Mouse (Mus musculus) stomach, embryonic 16.5 days (tissue): ENCODE results near the gene 1700020D05Rik. TPM values are rescaled to one million over a fixed set of nuclear protein-coding genes. Genes with fewer than 3 reads are reported as not detected.

Experiments used
- ATAC-seq: fragments of 200-750 bp; cut with Nextera tagmentation; 2 replicates; pipeline ENCODE4 v1.8.0; 2017; ENCODE audit warnings: moderate number of reproducible peaks, moderate TSS enrichment; ENCODE audit not compliant: insufficient read depth, low FRiP score
- H3K27ac ChIP-seq: fragments of 300-500 bp; sonication (generic); 2 replicates; pipeline ENCODE4 v1.5.1; 2014; ENCODE audit warnings: low read length
- H3K27me3 ChIP-seq: fragments of 300-500 bp; sonication (generic); 2 replicates; pipeline ENCODE4 v1.6.1; 2014; ENCODE audit warnings: low read length, control low read depth, mixed read lengths; ENCODE audit not compliant: control insufficient read depth, insufficient read depth
- H3K36me3 ChIP-seq: fragments of 300-500 bp; sonication (generic); 2 replicates; pipeline ENCODE4 v1.6.1; 2014; ENCODE audit warnings: low read length; ENCODE audit not compliant: control insufficient read depth, insufficient read depth
- H3K4me1 ChIP-seq: fragments of 300-500 bp; sonication (generic); 2 replicates; pipeline ENCODE4 v1.6.1; 2014; ENCODE audit warnings: low read length, control low read depth, mixed read lengths; ENCODE audit not compliant: control insufficient read depth, insufficient read depth
- H3K4me2 ChIP-seq: fragments of 300-500 bp; sonication (generic); 2 replicates; pipeline ENCODE4 v1.6.1; 2014; ENCODE audit warnings: low read depth, low read length, mixed read lengths
- H3K4me3 ChIP-seq: fragments of 300-500 bp; sonication (generic); replicated peaks from 2 replicates; pipeline ENCODE4 v1.5.1; 2014; ENCODE audit warnings: mild to moderate bottlenecking, low read length
- H3K9ac ChIP-seq: fragments of 300-500 bp; sonication (generic); 2 replicates; pipeline ENCODE4 v1.6.1; 2014; ENCODE audit warnings: low read length
- H3K9me3 ChIP-seq: fragments of 300-500 bp; sonication (generic); replicated peaks from 2 replicates; pipeline ENCODE4 v1.6.1; 2016; ENCODE audit warnings: low read length, control low read depth; ENCODE audit not compliant: control insufficient read depth
- WGBS: fragments of 180-500 bp; shearing (Covaris S2); extraction: QIAGEN DNeasy Blood & Tissue Kit; methylation state at CpG from one replicate; pipeline ENCODE4 v1.1.7; 2014; 5-methylcytosine and 5-hydroxymethylcytosine counted together
- polyA plus RNA-seq: library from polyadenylated mRNA; unstranded; fragments of >200 nt; fragmentation: Nextera tagmentation; extraction: Ambion mirVana; gene quantifications from 2 replicates; pipeline ENCODE4 v1.2.1, GENCODE M21; 2015

Gene 1700020D05Rik
- polyA plus RNA-seq, 1 experiment from 2014 or later: 0.13 TPM

DNA sequence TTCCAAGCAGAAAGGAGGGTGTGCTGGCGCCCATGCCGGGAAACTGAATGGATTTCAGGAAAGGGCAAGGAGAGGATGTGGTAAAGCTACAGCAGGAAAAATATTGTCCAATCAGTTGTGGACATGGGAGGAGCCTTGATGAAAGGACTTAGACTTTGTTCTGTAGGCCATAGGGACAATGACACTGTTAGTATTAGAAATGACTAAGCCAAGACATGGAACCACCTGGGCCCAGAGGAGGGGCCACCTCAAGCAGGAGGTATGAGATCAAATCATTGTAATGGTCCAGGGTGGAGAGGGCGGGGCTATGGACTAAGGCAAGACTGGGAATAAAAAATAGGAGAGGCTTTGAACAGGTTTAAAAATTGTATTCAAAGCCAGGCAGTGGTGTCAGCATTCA is 15.1 kb upstream of the 1700020D05Rik start:
- no peak overlapping the region for H3K9ac ChIP-seq
- WGBS: 86% methylated on average over 3 of the region's 3 CpGs
- H3K27ac ChIP-seq: no peak overlapping the region
- H3K4me2 ChIP-seq: no peak overlapping the region
- no peak overlapping the region for H3K4me3 ChIP-seq
- H3K36me3 ChIP-seq: no peaks in the 10 kb centered on the region
- H3K9me3 ChIP-seq: no peaks in the 10 kb centered on the region
- H3K27me3 ChIP-seq: no peaks in the 10 kb centered on the region
- H3K4me1 ChIP-seq: no peaks in the 10 kb centered on the region
- ATAC-seq: peak; percentile 47; the same call in 1 of the 2 replicates

DNA sequence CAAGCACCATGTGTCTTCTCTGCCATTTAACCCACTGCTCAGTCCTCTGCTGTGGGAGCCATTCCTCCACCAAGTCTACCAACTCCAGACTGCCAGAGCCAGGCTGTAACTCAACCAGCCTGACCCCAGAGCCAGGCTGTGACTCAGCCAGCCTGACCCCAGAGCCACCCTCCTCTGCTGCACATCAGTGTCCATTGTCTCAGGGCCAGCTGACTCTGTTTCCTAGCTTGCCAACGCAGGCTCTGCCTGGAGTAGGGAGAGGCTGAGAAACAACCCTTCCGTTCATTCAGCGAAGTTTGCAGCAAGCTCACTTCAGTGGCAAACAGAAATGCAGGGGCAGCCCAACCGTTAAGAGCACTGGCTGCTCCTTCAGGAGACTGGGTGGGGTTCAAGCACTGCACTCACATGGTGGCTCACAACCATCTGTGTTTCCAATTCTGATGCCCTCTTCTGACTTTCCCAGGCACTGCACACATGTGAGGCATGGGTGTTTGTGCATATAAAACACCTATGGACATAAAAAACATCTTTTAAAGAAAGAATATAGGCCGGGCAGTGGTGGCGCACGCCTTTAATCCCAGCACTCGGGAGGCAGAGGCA is 13.4 kb upstream of the 1700020D05Rik start:
- ATAC-seq: 0 out of 2 replicates have a peak, but pooled peaks have one; percentile 25
- H3K4me3 ChIP-seq: no peak overlapping the region
- H3K9me3 ChIP-seq: no peaks in the 10 kb centered on the region
- no peaks in the 10 kb centered on the region for H3K27me3 ChIP-seq
- no peak overlapping the region for H3K27ac ChIP-seq
- no peaks in the 10 kb centered on the region for H3K36me3 ChIP-seq
- no peak overlapping the region for H3K9ac ChIP-seq
- no peak overlapping the region for H3K4me2 ChIP-seq
- H3K4me1 ChIP-seq: 0 out of 2 replicates have a peak, but pooled peaks cover 6% of the 10 kb centered on the region
- WGBS: 71% methylated on average over 8 of the region's 8 CpGs

DNA sequence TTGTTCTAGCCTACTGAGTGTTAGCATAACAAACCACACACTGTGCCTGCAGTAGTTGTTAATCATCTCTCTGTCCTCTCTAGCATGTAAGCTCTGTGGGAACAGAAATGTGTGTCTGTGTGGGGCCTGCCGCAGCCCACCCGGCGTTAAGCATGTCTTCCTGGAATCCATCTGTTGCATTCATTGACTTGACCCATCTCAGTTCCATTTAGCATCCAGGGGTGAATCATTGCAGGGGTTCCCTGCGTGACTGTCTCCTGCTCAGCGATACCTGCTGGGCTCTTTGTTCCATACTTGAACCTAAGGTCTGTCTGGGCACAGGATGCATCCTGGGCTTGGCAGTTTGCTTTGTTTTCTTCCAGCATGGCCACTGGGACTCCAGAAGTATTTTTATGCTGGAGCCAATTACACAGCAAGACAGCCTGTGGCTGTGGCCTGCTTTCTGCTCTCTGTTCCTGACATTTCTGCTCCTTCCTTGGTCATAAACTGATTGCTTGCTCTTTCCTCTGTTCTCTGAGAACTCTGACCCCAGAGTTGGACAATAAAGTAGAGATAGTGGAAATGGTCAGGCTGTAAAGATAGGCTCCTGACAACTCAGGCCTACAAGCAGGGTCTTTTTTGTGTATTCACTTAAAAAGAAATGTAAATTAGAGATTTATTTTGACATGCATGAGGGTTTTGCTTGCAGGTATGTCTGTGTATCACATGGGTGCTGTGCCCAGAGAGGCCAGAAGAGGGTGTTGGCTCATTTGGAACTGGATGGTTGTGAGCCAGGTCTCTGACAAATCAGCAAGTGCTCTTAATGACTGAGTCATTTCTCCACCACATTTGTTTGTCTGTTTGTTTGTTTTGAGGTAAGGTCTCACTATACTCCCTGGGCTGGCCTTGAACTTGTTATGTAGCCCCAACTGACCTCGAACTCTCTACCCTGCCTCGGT is 12.5 kb upstream of the 1700020D05Rik start:
- H3K4me3 ChIP-seq: no peak overlapping the region
- no peak overlapping the region for H3K27ac ChIP-seq
- 76% methylated on average over 7 of the region's 7 CpGs for WGBS
- H3K4me2 ChIP-seq: no peak overlapping the region
- H3K27me3 ChIP-seq: no peaks in the 10 kb centered on the region
- no peak overlapping the region for H3K9ac ChIP-seq
- no peaks in the 10 kb centered on the region for H3K9me3 ChIP-seq
- H3K4me1 ChIP-seq: 0 out of 2 replicates have a peak, but pooled peaks cover 7% of the 10 kb centered on the region
- no peaks in the 10 kb centered on the region for H3K36me3 ChIP-seq
- ATAC-seq: no peak

DNA sequence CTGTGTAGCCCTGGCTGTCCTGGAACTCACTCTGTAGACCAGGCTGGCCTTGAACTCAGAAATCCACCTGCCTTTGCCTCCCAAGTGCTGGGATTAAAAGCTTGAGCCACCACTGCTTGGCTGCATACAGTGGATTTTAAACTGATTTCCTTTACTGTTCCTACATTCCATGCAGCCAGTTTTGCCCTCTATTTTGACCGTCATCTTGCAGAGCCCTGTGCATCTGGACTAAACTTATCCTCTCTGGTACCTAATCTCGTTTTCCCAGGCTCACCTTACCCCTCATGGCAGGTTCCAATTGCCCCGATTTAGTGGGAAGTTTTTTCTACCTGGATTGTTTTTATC is 9.4 kb upstream of the 1700020D05Rik start:
- Histone ChIP-seq H3K27me3 (no peaks in the 10 kb centered on the region), H3K9ac (no peak overlapping the region), H3K4me1 (0 out of 2 replicates have a peak, but pooled peaks cover 7% of the 10 kb centered on the region), H3K4me2 (no peak overlapping the region), H3K9me3 (no peaks in the 10 kb centered on the region), H3K27ac (no peak overlapping the region), H3K4me3 (no peak overlapping the region), H3K36me3 (no peaks in the 10 kb centered on the region)
- 81% methylated on average over 3 of the region's 3 CpGs for WGBS
- no peak for ATAC-seq

DNA sequence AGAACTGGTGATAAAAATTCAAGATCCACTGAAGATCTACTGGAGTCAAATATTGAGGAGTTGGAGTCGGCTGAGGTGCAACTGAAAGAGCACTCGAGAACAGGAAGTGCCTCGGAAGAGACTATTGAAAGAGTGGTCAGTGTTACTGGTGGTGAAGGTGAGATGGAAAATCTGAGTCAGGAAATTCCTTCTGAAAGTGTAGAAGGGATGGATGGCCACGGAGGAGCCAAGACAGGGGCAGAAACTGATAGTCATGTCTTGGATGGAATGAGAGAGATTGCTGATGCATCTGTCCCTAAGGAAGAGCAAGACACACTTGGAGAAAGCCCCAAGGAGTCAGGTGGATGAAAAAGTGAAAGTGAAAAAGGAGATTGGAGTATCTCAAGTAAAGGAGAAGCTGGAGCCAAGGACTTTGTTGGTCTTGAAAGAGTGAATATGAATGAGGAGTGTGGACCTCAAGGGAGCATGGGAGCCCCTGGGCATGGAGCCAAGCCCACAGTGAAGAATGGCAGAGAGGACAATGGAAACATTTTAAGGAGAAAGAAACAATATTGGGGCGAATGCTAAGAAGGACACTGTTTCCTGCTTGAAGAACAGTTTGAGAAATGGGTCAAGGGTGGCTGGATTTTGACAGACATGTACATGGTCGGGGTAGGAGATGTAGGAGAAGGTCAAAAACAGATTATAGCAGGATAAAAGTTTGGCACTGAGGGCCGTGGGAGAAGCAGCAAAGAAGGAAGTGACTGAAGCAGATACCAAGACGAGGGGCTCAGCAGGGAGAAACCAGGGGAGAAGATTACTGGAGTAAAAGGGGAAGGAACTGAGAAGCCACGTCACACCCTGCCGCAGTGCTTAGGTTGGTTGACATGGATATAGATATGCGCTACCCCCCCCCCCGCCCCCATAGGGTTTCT is 8.8 kb upstream of the 1700020D05Rik start:
- Histone ChIP-seq H3K36me3 (no peaks in the 10 kb centered on the region), H3K4me1 (0 out of 2 replicates have a peak, but pooled peaks cover 7% of the 10 kb centered on the region), H3K27me3 (no peaks in the 10 kb centered on the region), H3K9ac (no peak overlapping the region), H3K9me3 (no peaks in the 10 kb centered on the region), H3K27ac (no peak overlapping the region), H3K4me2 (peak overlapping the region; percentile 24; the same call in 1 of the 2 replicates), H3K4me3 (no peak overlapping the region)
- WGBS: 74% methylated on average over 12 of the region's 12 CpGs
- ATAC-seq: no peak

DNA sequence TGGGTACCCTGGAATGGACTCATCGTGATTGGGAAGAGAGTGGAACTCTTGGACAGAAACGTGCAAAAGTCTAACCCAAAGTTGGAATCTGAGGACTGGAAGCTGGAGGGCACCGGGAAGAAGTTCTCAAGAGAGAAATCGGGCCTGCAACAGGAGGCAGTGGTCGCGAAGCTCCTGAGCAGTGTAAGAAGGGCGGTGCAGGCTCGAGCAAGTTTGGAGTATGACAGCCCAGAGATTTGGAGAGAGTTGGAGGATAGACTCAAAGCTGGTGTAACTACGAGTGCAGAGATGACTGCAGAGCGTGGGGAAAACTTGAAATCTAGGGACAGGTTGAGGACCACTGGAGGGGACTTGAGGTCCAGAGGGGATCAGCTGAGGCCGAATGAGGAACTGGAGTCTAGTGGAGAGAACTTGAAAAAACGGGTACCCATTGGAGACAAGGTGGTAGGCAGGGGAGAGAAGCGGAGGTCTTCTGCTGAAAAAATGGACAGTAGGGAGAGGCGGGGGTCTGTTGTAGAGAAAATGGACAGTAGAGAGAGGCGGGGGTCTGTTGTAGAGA is 7.6 kb upstream of the 1700020D05Rik start:
- H3K4me1 ChIP-seq: 0 out of 2 replicates have a peak, but pooled peaks cover 7% of the 10 kb centered on the region
- no peaks in the 10 kb centered on the region for H3K27me3 ChIP-seq
- no peaks in the 10 kb centered on the region for H3K9me3 ChIP-seq
- WGBS: 44% methylated on average over 15 of the region's 15 CpGs
- ATAC-seq: no peak
- peak overlapping the region; percentile 86 for H3K4me2 ChIP-seq
- H3K36me3 ChIP-seq: no peaks in the 10 kb centered on the region
- H3K9ac ChIP-seq: peak overlapping the region; percentile 72
- H3K27ac ChIP-seq: peak overlapping the region; percentile 52
- peak overlapping the region; percentile 51 for H3K4me3 ChIP-seq

DNA sequence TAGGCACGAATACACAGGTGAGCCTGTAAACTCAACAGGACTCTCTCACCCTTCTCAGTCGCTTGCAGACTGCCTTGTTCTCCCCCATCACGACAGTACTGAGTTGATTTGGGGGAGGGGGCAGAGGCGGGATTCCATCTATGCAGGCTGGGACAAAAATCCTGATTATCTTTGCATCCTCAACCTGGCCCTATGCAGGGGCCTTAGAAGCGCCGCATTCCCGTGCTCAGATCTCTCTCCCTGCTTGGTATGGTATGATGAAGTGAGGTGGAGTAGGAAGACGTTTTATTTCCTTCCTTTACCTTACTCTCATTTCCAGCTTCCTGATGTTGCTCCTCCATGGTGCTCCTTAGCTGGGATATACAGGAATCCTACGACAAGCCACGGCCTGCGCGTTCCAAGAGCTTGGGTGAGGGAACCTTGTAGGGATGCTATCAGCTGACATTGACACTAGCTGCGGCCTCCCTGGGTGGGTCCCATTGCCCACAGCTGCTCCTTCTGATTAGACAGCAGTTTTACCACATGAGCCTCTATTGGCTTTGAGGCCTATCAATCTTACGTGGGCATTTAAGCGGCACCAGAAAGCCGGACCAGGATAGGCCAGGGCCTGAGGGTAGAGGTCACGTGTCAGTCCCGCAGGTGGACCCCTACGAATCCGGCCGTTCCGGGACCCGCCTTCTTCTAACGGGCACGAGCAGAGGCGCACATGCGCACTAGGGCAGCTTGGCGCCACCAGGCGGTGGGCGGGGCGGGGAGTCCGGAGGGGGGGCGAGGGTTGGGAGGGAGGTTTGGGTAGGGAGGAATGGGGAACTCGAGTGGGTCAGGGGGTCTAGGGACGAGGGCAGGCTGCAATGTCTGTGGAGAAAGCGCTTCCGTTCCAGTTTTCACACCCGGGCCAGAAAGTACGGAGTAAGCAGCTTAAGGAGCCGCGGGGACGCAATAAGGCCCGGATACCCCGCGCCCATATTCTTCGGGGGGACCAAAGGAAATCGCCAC is 6.7 kb upstream of the 1700020D05Rik start, which contains the start of gene Snx32:
Gene Snx32, minus strand, starts transcription at position 508 of the 996 bp plus-strand sequence.
- H3K27me3 ChIP-seq: no peaks in the 10 kb centered on the region
- no peaks in the 10 kb centered on the region for H3K9me3 ChIP-seq
- H3K4me1 ChIP-seq: 0 out of 2 replicates have a peak, but pooled peaks cover 7% of the 10 kb centered on the region
- peak within 1 kb of the TSS; percentile 72 for H3K9ac ChIP-seq
- H3K36me3 ChIP-seq: no peaks in the 10 kb centered on the region
- H3K27ac ChIP-seq: peak within 1 kb of the TSS; percentile 52
- H3K4me2 ChIP-seq: peak within 1 kb of the TSS; percentile 86
- H3K4me3 ChIP-seq: peak within 1 kb of the TSS; percentile 51
- peak; percentile 98 for ATAC-seq
- 3% methylated on average over 47 of the region's 47 CpGs for WGBS
